Mouse (Mus musculus) spleen, adult 10 weeks (tissue): ENCODE results near the gene Dhx37. TPM values are rescaled to one million over a fixed set of nuclear protein-coding genes. Genes with fewer than 3 reads are reported as not detected.

Experiments used
- polyA plus RNA-seq: library from polyadenylated mRNA; stranded (reverse); fragments of 350-450 nt; fragmentation: Illumina TruSeq; extraction: RNeasy Lipid Tissue Mini Kit (QIAGEN cat#74804); gene quantifications from one replicate; pipeline ENCODE4 v1.2.3, GENCODE M21; 2015; ENCODE audit warnings: low replicate concordance; ENCODE audit not compliant: insufficient read depth

The Dhx37 gene
- 15.0 TPM for polyA plus RNA-seq

DNA sequence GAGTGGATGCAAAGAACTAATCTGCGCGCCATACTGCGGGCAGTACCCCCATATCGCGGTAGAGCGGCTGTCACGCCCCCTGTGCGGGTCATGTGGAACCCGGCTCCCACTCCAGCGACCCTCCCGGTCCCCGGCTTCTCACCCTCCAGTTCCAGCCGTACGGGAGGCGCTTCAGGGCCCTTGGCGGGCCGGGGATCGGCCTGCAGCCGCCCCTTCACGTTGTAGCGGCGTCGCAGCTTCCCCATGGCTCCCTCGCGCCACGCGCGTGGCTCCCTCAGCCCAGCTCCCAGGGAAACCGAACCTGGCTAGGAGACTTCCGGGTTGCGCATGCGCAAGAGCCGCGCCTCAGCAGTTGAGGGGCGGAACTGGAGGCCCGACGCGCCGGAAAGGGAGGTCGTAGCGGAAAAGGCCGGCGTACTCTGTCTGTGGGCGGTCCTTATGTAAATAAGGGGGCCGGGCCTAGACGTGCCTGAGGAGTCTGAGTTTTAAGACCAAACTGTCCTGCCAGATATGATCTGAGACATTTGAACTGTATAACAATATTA is at the start of gene Dhx37:
Gene Dhx37, minus strand, starts transcription at position 329 of the 545 bp plus-strand sequence.

DNA sequence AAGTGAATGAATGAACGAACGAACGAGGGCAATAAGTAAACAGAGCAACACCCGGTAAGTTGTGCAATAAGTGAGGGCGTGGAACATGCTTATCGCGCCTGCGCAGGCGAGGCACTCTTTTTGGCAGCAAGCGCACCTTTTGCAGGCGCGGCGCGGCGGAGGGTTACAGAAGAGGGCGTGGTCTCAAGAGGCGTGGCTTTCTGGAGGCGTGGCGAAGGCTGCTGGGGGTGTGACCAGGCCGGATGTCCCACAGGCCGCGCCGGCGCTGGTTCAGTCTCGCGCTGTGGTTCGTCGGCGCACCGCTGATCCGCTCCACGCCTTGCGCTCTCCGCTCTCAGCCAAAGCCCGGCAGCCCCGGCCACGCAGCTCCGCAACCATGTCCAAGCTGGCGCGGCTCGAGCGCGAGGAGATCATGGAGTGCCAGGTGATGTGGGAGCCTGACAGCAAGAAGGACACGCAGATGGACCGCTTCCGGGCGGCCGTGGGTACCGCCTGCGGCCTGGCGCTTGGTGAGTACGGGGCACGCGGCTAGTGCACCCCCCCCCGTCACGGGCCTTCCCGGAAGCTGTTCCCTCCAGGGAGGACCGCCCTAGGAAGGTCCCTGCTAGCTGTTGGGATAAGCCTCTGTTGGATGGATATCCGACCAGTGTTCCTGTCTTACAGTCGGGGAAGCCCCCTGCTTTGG is 41.8 kb upstream of the Dhx37 start, which contains the start of gene Aacs:
Gene Aacs, plus strand, starts transcription at position 214 of the 685 bp plus-strand sequence.

DNA sequence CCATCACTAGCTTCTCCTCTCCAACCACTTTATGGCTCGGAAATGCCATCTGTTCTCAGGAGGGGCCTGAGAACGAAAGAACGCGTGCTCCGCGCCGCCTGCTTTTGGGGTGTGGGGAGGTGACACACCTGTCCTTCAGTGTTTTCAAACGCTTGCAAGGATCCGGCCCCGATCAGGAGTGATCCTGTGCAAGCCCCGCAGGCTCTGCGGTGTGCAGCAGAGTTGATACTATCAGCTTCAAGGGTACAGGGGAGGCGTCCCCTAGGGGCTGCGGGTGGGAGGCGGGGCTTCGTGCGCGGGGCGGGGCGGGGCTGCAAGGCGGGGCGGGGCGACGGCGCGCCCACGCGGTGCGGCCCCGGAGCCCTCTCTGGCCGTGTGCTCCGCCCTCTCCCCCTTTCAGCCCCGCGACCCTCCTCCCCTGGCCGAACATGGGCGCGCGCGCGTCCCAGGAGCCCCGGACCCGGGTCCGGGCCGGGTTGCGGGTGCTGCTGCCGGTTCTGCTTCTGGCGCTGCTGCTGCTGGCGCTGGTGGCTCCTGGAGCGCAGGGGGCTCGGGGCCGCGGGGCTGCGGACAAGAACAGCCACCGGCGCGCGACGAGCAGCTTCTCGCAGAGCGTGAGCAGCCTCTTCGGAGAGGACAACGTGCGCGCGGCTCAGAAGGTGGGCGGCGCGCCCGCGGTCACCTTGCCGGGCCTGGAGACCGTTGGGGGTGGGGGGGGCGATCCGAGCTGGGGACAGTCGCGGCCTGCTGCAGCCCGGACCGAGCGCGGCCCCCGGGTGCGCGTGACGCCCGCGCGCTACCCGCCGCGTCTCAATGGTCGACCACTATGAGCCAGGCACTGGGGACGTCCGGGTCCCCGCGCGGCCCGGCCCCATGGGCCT is 7.6 kb upstream of the Dhx37 start, which contains the start of gene Bri3bp:
Gene Bri3bp, plus strand, starts transcription at position 335 of the 881 bp plus-strand sequence.

DNA sequence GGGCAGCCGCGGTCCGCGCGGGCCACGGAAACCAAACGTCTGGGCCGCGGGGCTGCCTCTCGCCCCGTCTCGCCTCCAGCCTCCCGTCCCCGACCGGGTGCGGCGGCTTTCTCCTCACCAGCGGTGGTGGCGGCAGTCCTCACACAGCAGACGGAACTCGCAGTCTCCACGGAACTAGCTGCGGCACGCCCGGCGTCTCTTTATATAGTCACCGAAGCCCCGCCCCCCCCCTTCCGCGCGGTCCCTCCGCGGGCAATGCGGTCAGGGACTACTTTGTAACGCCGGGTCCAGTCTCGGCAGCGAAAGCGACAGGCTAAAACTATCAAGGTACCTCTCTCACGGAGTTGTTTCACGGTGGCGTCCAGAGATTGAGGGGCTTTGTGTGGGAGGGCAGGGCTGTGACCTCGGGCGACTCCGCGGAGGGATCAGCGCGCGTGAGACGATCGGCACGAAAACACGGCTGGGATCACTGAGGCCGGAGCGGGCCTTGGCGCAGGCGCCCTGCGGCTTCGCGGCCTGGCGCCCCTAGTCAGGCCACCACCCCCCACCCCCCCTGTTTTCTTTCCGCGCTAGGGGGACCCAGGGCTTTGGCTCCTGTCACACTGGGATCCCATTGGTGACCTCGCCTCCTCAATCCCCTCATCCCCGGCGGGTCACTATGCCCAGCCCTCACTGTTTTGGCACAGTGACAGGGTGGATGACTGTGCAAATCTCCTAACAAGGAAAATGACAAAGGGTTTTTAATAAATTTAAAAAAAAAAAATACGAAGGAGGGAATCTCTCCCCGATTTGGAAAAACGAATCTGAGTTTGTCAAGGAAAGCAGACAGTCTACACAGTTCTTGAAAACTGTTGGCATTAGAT is 44.1 kb downstream of the Dhx37 start, which contains the start of gene Ubc:
Gene Ubc, minus strand, starts transcription at position 624 of the 863 bp plus-strand sequence.

DNA sequence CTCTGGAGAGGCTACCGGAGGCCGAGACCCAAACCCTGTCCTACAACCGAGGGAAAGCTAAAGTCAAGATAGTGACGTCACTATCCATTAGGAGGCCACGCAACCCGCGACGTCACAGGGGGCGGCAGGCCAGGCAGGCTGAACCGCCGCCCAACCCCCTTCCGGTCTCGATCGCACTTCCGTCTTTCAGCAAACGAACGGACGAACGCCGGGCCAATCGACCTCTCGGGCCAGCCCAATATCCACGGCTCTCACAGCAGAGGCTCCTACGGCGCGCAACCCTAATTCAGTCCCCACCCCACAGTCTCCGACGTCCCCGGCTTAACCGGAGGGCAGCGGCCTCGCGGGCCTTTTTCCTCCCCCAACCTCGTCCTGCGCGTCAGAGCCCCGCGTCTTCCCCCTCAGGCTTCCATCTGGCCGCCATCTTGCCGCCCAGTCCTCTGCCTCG is 44.8 kb downstream of the Dhx37 start, which contains the start of gene Gm10382:
Gene Gm10382, plus strand, starts transcription at position 192 of the 448 bp plus-strand sequence.

Other genes with a start within 250 kb of the Dhx37 start
- gene Scarb1, start 93.0 kb downstream of the Dhx37 start, polyA plus RNA-seq = 34.3 TPM
- not detected for gene Gm10382, start 44.8 kb downstream of the Dhx37 start, polyA plus RNA-seq
- gene Ubc, start 43.9 kb downstream of the Dhx37 start, polyA plus RNA-seq = 128 TPM
- gene Bri3bp, start 7.4 kb upstream of the Dhx37 start, polyA plus RNA-seq = 14.7 TPM
- 5.4 TPM for gene Aacs, start 41.7 kb upstream of the Dhx37 start, polyA plus RNA-seq
- not detected for gene Tmem132b, start 97.7 kb upstream of the Dhx37 start, polyA plus RNA-seq